Mouse (Mus musculus) forebrain, postnatal 0 days (tissue): ENCODE results near the gene Slc2a13. TPM values are rescaled to one million over a fixed set of nuclear protein-coding genes. Genes with fewer than 3 reads are reported as not detected.
A peak's percentile ranks its signal among the peaks of the same experiment; 100 is the strongest.

Experiments
- ATAC-seq: fragments of 200-750 bp; cut with Nextera tagmentation; 2 replicates; pipeline ENCODE4 v1.8.0; 2017; ENCODE audit warnings: mild to moderate bottlenecking, moderate library complexity
- DNase-seq: peaks from one replicate; pipeline ENCODE4 v3.0.0-alpha.2; 2015
- H3K27ac ChIP-seq: fragments of 300-500 bp; sonication (generic); 2 replicates; pipeline ENCODE4 v1.5.1; 2014; ENCODE audit warnings: low read depth, mild to moderate bottlenecking, antibody characterized with exemption, low read length, moderate library complexity, mixed read lengths
- H3K27me3 ChIP-seq: fragments of 300-500 bp; sonication (generic); 2 replicates; pipeline ENCODE4 v1.6.1; 2014; ENCODE audit warnings: mild to moderate bottlenecking, low read length, mixed read lengths; ENCODE audit not compliant: insufficient read depth
- H3K36me3 ChIP-seq: fragments of 300-500 bp; sonication (generic); 2 replicates; pipeline ENCODE4 v1.6.1; 2014; ENCODE audit warnings: mild to moderate bottlenecking, moderate library complexity; ENCODE audit not compliant: insufficient read depth
- H3K4me1 ChIP-seq: fragments of 300-500 bp; sonication (generic); 2 replicates; pipeline ENCODE4 v1.6.1; 2014; ENCODE audit warnings: antibody characterized with exemption; ENCODE audit not compliant: insufficient read depth
- H3K4me2 ChIP-seq: fragments of 300-500 bp; sonication (generic); 2 replicates; pipeline ENCODE4 v1.6.1; 2014; ENCODE audit warnings: low read depth, mild to moderate bottlenecking, moderate library complexity
- H3K4me3 ChIP-seq: fragments of 300-500 bp; sonication (generic); 2 replicates; pipeline ENCODE4 v1.5.1; 2014; ENCODE audit warnings: low read depth, low read length, mixed read lengths
- H3K9ac ChIP-seq: fragments of 300-500 bp; sonication (generic); 2 replicates; pipeline ENCODE4 v1.6.1; 2014; ENCODE audit warnings: mild to moderate bottlenecking
- H3K9me3 ChIP-seq: fragments of 300-500 bp; sonication (generic); 2 replicates; pipeline ENCODE4 v1.6.1; 2016; ENCODE audit warnings: low read length
- CTCF ChIP-seq: sonication (generic); IDR thresholded peaks from 2 replicates; pipeline ENCODE4 v1.5.1; 2016; ENCODE audit warnings: antibody characterized with exemption, control low read depth, low read depth
- WGBS: fragments of 180-500 bp; shearing (Covaris S2); extraction: QIAGEN DNeasy Blood & Tissue Kit; methylation state at CpG from one replicate; pipeline ENCODE4 v1.1.7; 2014; 5-methylcytosine and 5-hydroxymethylcytosine counted together
- polyA plus RNA-seq: library from polyadenylated mRNA; unstranded; fragments of >200 nt; fragmentation: Nextera tagmentation; extraction: Ambion mirVana; gene quantifications from 2 replicates; pipeline ENCODE4 v1.2.1, GENCODE M21; 2015
- total RNA-seq: library from RNA; depleted of rRNA; stranded (reverse); fragments of >200 nt; gene quantifications from 2 replicates; pipeline ENCODE4 v1.2.3, GENCODE M21; 2014

Gene Slc2a13
- total and polyA plus RNA-seq, 2 experiments from 2014 or later: 2.7 to 27.3 TPM

DNA sequence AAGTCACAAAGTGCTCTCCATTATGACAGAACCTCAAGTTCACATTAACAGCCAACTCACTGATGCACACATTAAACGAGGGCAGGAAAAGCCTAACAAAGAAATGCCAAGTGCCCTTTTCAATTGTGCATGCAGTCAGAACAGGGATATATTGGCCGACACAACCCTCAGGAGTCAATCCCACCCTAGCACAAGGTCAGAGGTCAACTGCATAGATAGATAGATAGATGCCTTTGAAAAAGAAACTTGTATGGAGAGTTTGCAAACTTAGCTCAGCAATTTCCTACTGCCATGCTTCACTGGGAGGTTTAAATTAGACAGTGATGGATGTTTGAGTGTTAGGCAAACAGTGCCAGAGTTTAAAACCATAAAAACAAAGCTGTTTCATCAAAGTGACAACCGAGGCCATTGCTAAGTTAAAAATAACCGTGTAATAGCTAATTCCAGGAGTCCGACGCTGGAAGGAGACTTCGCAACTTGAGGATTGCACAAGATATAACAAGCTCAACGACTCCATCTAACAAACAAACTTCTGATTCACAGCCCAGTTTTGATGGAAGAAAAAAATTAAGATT lies 194.2 kb downstream of the Slc2a13 start:
- ATAC-seq: no peak
- H3K4me2 ChIP-seq: no peak overlapping the region
- H3K9me3 ChIP-seq: no peaks in the 10 kb centered on the region
- H3K4me3 ChIP-seq: no peak overlapping the region
- H3K27me3 ChIP-seq: no peaks in the 10 kb centered on the region
- TF ChIP-seq CTCF: no peak
- H3K27ac ChIP-seq: no peak overlapping the region
- no peak overlapping the region for H3K9ac ChIP-seq
- no peak for DNase-seq
- no peaks in the 10 kb centered on the region for H3K36me3 ChIP-seq
- 54% methylated on average over 8 of the region's 8 CpGs for WGBS
- no peaks in the 10 kb centered on the region for H3K4me1 ChIP-seq

DNA sequence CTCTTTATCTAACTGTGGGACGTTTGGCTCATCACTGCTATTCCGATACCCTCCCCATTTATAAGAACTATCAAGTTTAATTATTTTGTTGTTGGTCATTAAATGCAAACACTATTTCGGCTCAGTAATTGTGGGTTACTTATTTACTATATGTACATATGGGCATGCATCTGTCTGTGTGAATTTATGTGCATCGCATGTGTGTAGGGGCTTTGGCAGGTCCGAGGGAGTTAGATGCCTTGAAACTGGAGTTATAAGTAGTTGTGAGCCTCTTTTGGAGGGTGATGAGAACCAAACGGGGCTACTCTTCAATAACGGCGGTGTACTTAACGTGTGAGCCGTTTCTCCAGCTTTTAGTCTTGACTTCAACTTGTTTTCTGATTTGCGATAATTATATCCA lies 195.5 kb downstream of the Slc2a13 start:
- no peak overlapping the region for H3K4me3 ChIP-seq
- 49% methylated on average over 11 of the region's 11 CpGs for WGBS
- peak overlapping the region; percentile 33 for H3K4me2 ChIP-seq
- no peak for ATAC-seq
- no peak overlapping the region for H3K9ac ChIP-seq
- no peak for TF ChIP-seq CTCF
- H3K36me3 ChIP-seq: no peaks in the 10 kb centered on the region
- no peak for DNase-seq
- no peaks in the 10 kb centered on the region for H3K9me3 ChIP-seq
- H3K27ac ChIP-seq: no peak overlapping the region
- peaks cover 6% of the 10 kb centered on the region; the same call in 1 of the 2 replicates for H3K4me1 ChIP-seq
- H3K27me3 ChIP-seq: no peaks in the 10 kb centered on the region

DNA sequence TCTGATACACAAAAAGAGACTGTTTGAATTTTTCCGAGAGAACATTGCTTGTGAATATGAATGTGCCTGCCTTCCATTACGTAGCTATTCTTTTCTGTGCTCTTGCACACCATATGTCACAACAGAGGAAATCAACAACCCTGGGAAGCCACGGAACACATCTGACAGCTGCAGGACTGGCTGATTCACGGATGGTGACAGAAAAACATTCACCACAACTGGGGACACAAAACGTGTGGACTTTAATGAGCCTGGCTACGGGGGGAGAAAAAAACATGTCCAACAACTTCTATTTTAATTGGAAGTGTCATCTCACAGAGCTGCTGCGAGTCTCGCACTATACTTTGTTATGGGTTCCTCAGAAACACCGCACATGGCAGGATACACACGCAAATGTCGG lies 196.0 kb downstream of the Slc2a13 start:
- H3K4me3 ChIP-seq: no peak overlapping the region
- H3K27ac ChIP-seq: no peak overlapping the region
- no peak overlapping the region for H3K9ac ChIP-seq
- peak; percentile 72 for DNase-seq
- TF ChIP-seq CTCF: no peak
- no peaks in the 10 kb centered on the region for H3K27me3 ChIP-seq
- peaks cover 6% of the 10 kb centered on the region; the same call in 1 of the 2 replicates for H3K4me1 ChIP-seq
- H3K4me2 ChIP-seq: peak overlapping the region; percentile 33
- H3K9me3 ChIP-seq: no peaks in the 10 kb centered on the region
- no peaks in the 10 kb centered on the region for H3K36me3 ChIP-seq
- peak; percentile 76 for ATAC-seq
- 19% methylated on average over 11 of the region's 11 CpGs for WGBS

DNA sequence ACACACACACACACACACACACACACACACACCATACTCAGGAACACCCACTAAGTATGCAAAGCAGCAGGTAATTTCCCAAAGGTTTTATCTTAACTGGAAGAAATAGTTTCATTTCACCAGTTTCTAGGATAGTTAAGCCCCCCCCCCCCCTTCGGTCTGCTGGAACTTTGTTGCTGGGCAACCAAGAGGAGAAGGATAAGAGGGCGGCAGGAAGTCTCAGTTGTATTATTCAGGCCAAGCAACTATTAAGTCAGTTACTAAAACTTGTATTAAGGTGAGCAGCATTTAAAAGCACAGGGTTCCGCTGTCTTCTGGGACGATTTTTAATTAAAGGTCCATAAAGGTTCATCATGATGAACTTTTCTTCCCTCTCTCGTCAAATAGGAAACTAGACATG lies 198.6 kb downstream of the Slc2a13 start:
- DNase-seq: no peak
- Histone ChIP-seq H3K4me1 (peaks cover 8% of the 10 kb centered on the region; the same call in 1 of the 2 replicates), H3K4me3 (no peak overlapping the region), H3K9ac (no peak overlapping the region), H3K27me3 (no peaks in the 10 kb centered on the region), H3K9me3 (no peaks in the 10 kb centered on the region), H3K27ac (no peak overlapping the region), H3K4me2 (no peak overlapping the region), H3K36me3 (no peaks in the 10 kb centered on the region)
- no peak for ATAC-seq
- TF ChIP-seq CTCF: no peak
- 35% methylated on average over 5 of the region's 5 CpGs for WGBS

DNA sequence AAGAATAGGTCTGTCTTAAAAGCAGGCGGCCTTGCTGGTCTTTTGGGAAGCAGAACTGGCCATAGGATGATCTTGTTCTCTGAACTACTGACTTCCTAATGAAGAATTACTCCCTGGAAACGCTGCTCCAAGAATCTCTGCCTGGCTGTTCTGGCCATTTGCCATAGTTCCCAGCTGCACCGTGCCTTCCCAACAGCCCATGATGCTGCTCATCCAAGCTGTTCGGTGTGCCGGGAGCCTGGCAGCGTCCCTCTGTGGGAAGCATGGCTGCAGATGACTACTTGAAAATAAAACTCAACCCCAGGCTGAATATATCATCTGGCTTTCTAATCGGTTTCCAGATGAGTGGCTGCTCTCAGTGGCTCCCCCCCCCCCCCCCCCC lies 199.9 kb downstream of the Slc2a13 start:
- Histone ChIP-seq H3K4me1 (peaks cover 8% of the 10 kb centered on the region; the same call in 1 of the 2 replicates), H3K36me3 (no peaks in the 10 kb centered on the region), H3K9ac (no peak overlapping the region), H3K27me3 (no peaks in the 10 kb centered on the region), H3K4me3 (no peak overlapping the region), H3K27ac (no peak overlapping the region), H3K9me3 (no peaks in the 10 kb centered on the region), H3K4me2 (no peak overlapping the region)
- ATAC-seq: peak; percentile 83
- TF ChIP-seq CTCF: no peak
- peak; percentile 86 for DNase-seq
- 29% methylated on average over 7 of the region's 7 CpGs for WGBS

DNA sequence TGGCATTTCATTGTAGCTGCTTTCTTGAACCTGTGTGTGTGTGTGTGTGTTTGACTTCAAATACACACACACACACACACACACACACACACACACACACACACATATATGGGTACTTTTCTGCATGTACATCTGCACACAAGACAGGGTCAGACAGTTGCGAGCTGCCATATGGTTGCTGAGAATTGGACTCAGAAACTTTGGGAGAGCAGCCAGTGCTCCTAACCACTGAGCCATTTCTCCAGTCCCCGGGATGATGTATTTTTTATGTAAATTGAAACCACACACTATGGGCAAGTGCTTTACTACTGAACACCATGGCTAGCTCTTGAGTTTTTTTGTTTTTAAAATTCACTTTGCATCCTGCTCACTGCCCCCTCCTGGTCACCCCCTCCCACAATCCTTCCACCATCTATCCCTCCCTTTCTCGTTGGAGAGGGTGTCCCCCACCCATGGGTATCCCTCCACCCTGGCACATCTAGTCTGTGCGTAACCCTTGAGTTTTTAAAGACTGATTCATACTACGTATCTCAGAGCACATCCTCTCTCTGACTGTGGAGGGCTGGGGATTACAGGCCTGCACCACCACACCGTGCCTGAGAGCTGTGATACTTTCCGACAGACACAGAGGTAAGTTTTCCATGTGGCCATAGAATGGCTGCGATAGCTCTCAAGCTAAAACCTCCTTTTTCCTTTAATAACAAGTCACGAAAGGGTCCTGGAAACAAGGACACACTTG lies 200.4 kb downstream of the Slc2a13 start:
- TF ChIP-seq CTCF: no peak
- Histone ChIP-seq H3K36me3 (no peaks in the 10 kb centered on the region), H3K4me2 (no peak overlapping the region), H3K9me3 (no peaks in the 10 kb centered on the region), H3K4me1 (peaks cover 8% of the 10 kb centered on the region; the same call in 1 of the 2 replicates), H3K27me3 (no peaks in the 10 kb centered on the region), H3K9ac (no peak overlapping the region), H3K4me3 (no peak overlapping the region), H3K27ac (no peak overlapping the region)
- no peak for DNase-seq
- ATAC-seq: no peak
- WGBS: 52% methylated on average over 9 of the region's 9 CpGs

DNA sequence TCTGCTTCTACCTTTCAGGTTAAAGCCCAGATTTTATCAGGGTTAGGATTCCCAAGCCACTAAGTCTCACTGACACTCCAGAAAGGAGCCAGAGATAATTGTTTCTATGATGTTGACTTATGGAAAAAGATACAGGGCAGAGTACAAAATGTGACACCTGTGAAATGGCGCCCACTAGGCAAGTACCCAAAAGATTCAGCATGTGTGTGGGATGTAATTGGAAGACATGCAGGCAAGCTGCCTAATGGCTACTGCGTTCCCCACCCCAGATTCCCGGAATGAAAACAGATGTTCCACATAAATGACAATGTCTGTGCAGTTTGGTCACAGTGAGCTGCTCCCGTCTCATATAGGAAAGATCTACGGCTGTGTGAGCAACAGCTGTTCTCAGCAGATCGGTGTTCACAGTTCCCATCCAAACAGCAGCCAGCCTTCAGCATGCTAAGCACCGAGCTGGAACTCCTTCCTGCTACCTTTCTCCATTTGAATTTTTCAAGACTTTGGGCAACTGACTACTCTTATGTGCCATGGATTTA lies 201.1 kb downstream of the Slc2a13 start:
- WGBS: 50% methylated on average over 7 of the region's 7 CpGs
- no peak overlapping the region for H3K9ac ChIP-seq
- no peak overlapping the region for H3K27ac ChIP-seq
- no peaks in the 10 kb centered on the region for H3K27me3 ChIP-seq
- H3K4me2 ChIP-seq: no peak overlapping the region
- no peaks in the 10 kb centered on the region for H3K36me3 ChIP-seq
- DNase-seq (no peak), ATAC-seq (no peak)
- TF ChIP-seq CTCF: no peak
- peaks cover 8% of the 10 kb centered on the region; the same call in 1 of the 2 replicates for H3K4me1 ChIP-seq
- no peaks in the 10 kb centered on the region for H3K9me3 ChIP-seq
- H3K4me3 ChIP-seq: no peak overlapping the region
